Mouse (Mus musculus) bone marrow, adult 2 months (tissue): ENCODE data around the gene Elmo2.

Experiments
- CTCF ChIP-seq: fragments of 200-500 bp; IDR thresholded peaks from 2 replicates; pipeline ENCODE4 v1.5.1; 2011; ENCODE audit warnings: low read length, control low read depth; ENCODE audit not compliant: control insufficient read depth, insufficient read depth
- POLR2A ChIP-seq: fragments of 200-500 bp; IDR thresholded peaks from 2 replicates; pipeline ENCODE4 v1.6.1; 2011; ENCODE audit warnings: low read depth, mild to moderate bottlenecking, control low read depth, low read length, borderline replicate concordance; ENCODE audit not compliant: control insufficient read depth

DNA sequence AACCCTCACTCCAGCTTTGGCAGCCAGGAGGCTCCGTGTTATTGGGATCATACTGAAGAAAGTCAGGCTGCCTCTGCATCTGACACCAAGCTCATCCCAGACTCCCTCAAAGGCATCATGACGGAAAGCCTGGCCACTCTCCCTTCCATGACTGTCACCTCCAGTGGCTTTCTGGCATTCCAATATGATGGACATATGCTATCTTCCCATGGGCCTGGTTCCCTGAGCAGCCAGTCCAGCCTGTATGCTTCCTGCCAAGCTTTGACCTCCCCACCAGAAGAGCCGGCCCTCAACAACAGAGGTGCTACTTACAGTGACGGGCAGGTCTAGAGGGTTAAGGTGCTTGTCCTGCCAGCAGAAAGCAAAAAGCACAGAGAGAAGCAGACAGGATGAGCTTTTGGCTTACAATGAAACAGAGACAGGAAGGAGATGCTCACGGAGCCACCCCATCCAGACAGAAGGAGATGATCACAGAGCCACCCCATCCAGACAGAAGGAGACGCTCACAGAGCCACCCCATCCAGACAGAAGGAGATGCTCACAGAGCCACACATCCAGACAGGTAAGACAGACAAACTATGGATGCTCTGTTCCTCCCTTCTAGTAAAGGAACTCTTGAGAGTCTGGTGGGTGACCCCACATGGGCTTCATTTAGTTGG, 22.8 kb downstream of the Elmo2 start:
- TF ChIP-seq POLR2A, result no peak
- TF ChIP-seq CTCF, result no peak
